Mouse (Mus musculus) telencephalon, adult 2 months (tissue): ENCODE results near the gene Dph6.
"Not testable (repeated sequence)": the region's sequence is repeated elsewhere in the genome, so short reads cannot be mapped to it uniquely, and the experiment has no call there.

Experiments
- DNase-seq: peaks from one replicate; pipeline ENCODE4 v3.0.0-alpha.2; 2011; ENCODE audit warnings: low read depth, low spot score

Gene Dph6

DNA sequence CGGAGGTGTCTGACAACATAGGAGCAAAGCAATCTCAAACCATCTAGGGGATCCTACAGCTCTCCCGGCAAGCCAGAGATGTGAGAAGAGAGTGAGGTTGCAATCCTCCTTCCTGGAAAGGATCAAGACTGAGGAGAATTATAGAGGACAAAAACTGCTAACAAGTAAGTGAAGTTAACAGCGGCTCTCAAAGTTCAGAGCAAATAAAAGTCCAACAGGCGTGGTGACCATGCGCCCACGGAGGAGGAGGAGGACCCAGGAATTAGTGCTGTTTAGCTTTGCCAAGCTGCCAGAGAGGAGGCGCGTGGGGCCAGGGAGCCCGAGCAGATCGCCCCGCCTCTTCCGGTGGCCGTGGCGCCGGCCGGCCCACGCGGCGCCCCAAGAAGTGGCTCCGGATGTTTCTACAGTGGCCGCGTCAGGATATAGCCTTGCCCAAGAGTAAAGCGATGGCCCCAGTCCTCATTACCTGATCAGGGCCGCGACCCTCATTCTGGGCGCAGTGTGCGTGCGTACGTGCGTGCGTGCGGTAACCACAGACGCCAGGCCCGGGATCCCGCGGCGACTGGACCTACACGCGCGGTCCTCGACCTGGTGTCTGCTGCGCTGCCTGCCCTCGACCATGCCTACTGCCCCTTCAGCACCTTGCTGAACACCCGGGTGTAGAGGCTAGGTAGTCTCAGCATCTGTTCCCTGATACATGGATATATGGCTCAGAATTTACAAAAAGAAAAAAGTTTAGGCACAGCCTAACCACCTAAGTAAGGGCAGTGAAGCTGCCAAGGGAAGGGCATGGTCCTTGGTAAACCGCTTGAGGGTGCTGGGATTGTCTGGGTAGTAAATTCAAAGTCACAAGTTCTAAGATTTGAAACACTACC is at the start of gene Dph6:
TSS of gene Dph6 (minus strand) at position 600 of the 875 bp plus-strand sequence.
- DNase-seq, result peak; percentile 80

DNA sequence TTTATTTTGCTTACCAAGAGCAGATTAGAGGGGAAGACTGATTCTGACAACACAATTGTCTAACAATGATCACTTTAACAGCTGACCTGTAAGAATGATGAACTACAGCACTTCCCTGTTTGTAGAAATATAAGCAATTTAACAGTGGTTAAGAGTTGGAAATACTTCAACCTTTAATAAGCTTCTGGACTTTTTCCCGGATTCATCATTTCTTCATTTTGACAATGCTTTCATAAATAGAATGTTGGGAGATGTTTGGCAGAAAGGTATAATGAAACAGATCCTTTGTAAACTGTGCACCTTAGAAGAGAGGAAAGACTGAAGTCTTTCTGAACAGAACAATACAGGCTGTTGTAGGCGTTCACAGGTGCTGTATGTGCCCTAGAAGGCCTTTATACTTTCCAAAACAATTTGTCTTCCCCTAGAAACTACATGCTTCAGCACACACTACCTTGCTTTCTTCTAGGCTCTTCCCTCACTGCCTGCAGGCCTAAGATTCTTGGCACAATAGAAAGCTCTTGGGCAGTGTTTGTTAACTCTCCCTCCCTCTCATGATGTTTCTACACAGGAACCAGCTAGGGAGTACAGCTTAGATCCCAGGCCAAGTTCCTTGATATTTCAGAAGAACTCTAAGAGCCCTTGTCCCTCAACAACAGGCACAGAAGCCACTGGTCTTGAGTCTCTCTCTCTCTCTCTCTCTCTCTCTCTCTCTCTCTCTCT is 46.4 kb upstream of the Dph6 start:
- no peak for DNase-seq

DNA sequence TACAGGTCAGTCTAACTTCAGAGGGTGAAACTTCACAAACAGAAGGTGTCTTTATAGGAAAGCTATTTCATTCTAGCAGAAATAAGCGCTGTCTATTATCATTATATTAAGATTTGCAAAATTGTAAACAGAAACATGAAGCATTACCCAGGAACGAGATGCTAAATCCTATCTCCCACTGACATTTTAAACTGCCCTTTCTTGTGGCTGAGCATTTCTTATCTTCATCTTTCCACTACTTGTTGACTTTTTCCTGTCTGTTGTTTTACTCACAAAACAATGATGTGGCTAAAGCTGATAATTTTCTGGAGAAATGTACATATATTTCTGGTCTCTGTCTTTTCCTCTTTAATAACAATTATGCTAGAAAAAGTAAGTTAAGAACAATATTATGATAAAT is 36.8 kb upstream of the Dph6 start:
- DNase-seq, result no peak

DNA sequence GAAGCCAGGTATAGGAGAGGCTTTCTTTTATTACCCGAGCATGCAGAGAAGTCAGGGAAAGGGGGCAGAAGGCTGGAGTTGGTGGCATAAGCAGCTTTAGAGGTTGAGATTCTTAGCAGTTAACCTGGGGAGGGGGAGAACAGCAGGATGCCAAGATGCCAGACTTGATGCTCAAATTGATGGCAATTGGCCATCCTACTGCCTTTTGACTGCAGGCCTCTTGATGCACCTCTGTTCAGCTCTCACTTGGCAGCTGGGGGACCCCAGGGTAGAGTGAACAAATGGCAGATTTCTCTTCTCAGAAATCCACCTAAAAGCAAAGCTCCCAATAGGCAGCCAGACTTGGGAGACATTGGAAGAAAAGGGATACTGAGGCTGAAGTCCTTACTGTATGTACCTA is 32.7 kb upstream of the Dph6 start:
- DNase-seq, result no peak

DNA sequence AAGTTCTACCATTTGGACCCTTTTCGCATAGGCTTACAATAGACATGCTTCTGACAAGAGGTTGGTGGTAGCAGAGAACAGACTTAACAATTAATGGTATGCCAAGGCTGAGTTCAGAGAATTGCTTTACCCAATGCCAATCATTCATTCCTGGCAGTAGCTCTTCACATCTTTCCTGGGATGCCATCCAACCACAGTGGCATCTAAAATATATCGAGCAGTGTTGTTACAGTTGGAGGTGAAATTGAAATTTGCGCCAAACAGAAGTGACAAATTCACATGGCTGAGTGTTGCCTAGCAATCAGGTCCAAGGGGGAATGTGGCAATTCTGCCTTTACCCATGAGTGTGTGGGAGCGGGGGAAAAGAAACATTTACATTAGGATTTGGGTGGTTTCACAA is 32.3 kb upstream of the Dph6 start:
- DNase-seq, result peak; percentile 60

DNA sequence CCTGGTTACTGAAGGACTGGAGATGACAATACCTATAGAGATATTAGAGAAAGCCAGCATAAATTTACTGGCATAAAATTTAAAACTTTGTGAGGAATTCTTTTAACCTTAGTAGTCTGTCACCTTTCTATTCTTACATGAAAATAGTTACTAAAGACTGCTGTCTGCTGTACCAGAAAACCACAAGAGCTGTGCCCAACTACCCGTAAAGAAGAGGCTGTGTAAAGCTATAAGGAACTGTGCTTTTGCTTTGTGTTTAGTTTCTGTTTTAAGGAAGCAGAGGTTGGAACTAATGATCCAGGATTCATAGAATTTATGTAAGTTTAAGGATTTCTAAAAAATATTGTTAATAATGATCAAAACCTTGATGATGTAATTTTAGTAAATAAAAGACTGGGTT is 19.1 kb upstream of the Dph6 start:
- no peak for DNase-seq

DNA sequence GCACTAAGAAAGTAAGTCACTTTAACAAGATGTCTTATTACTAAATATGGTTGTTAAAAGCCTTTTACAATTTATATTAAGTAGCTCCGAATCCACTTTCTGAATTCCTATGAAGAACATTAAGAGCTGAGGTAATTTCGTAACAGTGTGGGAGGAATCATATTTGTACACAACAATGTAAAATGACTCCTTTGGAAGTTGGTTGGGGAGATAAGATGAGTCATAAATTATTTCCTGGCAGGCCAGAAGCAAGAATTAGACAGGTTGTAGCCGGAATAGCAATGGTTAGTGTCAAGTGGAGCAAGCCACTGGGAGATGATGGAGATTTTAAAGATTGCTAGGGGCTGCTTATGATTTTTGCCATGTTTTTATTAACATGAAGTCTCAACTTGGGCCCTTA is 16.2 kb upstream of the Dph6 start:
- DNase-seq, result no peak

DNA sequence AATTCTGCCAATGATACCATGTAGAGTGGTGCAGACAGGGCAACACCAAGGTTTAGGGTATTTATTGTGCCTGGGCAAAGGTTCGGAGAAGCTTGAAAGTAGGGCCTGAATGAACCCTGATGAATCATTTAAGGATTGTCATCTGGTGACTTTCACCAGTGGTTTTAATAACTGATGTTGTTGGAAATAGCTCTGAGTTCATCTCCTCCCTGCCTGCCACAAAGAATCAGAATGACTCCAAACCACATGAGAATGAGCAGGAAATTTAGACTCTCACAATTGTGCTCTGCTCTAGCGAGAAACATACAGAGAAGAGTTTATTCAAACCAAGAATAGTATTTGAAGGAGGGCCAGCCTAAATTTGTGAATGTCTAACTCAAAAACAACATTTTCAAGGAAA is 4.2 kb upstream of the Dph6 start:
- DNase-seq, result no peak

DNA sequence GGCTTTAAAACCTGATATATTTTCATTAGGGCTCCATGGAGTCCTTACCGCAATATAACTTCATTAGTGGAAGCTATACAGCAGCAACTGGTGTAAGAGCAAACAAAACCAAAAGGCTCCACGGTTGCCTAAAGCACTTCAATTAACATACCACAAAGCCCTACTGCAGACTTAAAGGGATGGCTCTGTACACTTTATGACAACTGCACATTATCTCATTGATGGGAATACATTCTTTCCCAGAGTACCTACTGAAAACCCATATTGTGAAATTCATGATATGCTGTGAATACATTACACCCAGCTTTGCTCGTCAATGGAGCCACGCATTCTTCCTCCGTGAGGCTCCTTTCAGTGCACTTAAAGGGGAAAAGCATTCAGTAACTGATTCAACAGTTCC is 8.5 kb downstream of the Dph6 start:
- DNase-seq, result no peak

DNA sequence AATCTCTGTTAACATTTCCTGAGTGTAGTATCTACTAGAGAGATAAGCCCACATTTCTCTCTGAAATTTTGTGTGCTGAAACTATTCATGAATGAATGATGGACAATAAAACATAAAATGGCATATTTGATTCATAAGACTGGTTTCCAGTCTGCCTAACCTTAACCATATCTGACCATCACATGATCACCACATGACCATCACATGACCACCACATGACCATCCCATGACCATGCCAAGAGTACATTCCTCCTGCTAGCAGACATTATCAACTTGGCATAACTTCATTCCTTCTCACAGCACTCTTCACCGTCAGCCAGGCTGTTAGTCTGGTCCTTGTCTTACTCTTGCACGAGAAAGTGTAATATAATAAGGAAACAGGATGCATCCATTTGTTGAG is 10.9 kb downstream of the Dph6 start:
- no peak for DNase-seq

DNA sequence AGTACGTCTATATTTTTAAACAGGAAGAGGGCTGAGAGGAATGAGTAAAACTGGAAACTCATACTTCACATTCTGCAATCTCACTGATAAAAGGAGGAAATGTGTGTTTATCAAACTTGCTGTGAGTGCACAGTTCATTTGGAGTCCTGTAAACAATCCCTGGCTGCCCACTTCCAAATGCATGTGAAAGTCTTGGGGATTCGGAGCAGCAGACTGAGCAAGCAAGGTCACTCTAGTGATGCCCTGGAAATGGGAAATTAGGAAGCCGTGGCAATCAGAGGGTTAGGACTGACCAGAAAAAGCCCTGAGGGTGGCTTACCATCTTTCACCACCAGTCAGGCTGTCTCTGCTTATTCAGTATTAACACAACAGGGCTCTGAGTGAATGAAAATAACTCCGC is 30.1 kb downstream of the Dph6 start:
- no peak for DNase-seq

DNA sequence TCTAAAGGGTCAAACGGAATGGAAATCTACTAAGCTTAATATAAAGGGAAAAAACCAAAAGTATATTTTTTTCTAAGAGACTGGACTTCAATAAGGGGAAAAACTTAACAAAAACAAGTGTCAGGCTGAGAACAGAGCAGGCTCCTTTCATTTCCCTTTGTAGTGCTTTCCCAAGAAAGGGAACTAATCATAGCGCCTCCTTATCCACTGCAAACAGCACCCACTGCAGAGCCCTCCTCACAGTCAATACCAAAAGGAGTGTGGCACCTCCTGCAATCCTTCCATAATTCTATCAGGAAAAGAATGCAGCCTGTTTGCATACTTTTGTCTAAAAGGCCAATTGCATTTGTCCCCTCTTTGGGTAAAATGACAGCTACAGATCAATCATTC is 32.2 kb downstream of the Dph6 start:
- no peak for DNase-seq

DNA sequence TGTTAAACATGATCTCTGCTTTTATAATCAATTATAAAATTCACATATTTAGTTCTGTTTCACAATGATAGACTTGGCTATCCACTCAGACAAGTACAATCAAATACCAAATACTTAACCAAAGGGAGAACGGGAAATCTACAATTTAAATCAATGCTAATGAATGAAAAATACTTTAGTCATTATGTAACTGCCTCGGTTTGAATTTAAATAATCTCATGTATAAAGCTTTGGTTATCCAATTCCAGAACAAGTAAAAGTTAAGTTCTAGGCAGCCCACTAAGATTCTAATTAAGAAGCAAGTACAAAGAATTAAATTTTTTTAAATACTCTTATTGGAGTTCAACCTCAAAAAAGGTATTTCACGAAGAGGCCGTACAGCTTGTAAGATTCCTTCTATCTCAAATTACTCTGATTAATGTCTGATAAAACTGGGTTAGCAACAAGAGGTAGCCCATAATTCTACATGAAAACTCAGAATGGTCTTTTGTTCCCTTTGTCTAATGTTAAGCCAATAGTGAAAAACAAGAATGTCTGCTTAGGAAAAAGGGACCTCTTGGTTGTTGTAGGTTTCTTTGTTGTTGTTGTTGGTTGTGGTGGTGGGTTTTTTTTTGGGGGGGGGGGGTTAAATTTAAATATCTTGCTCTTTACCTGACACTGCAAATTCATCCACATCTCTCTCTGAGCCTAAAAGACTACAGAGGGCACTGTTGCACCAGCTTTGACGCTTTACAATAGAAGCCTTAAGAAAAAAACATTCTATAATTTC is 32.8 kb downstream of the Dph6 start:
- DNase-seq, result peak; percentile 38

DNA sequence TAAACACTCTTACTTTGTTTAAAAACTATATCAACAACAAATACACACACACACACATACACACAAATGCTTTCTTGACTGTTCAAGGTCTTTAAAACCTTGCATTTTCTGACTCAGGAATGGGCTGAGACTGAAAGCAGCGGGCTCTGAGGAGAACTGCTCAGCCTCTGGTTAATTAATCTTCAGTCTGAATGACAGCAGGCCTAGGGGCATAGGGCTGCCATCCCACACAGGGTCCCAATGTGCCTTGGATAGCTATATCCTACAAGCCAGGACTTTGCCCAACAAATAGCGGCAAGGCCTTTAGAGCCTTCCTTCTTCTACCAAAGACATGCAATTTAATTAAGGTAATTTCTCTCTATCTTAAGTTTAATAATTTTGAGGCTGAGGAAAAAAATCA is 43.2 kb downstream of the Dph6 start:
- DNase-seq, result no peak

DNA sequence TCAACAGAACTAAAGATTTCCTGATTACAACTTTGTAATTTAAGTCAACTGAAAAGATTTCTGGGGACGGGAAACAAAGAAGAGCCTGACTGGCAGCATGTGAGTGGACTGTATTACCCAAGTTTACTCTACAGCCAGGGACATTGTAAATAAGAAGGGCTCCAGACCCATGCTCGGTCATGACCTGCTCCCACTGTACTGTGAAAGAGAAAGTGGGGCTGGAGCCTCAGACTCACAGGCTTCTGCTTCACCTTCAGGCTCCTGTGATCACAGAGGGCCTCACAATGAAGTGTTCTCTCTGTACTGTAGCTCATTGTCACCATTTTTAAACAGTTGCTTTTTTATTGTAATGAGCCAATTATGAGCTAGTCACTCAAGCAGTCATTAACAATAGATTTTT is 44.7 kb downstream of the Dph6 start:
- no peak for DNase-seq

DNA sequence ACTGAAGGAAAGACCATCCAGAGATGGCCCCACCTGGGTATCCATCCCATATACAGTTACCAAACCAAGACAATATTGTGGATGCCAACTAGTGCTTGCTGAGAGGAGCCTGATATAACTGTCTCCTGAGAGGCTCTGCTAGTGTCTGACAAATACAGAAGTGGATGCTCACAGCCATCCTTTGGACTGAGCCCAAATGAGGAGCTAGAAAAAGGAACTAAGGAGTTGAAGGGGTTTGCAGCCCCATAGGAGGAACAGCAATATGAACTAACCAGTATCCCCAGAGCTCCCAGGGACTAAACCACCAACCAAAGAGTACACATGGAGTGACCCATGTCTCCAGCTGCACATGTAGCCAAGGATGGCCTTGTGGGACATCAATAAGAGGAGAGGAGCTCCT is 49.6 kb downstream of the Dph6 start:
- not testable (repeated sequence) for DNase-seq

DNA sequence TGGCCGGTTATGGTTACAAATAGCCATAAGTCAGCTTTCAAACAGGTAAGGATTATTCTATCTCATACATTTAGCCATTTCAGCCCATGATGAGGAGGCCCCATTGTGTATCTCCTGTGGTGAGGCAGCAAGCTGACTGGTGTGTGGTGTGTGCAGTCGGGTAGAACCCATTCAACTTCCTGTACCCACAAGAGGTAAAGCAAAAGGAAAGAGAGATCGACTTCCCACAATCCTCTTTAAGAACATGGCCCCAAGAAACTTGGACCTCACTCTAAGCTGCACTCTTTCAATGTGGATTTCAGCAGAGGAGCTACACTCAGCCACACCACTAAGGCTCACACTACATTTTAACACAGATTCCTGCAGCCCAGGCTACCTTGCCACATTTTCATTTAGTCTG is 53.6 kb downstream of the Dph6 start:
- no peak for DNase-seq

DNA sequence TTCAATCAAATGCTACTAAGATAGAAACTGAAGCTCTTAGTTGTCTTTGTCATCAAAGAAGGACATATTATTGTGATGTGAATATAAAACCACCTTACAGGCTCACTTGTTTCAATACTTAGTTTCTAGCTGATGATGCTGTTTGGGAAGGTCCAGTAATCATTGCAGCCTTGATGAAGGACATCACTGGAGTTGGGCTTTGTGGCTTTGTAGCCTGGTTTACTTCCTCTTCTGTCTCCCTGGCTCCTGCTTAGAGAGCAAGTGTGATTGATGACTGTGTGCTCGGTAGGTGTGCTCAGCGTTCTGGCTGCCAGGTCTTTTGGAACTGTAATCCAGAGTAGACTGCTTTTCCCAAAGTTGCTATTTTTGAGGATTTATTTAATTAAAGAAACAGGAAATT is 55.0 kb downstream of the Dph6 start:
- no peak for DNase-seq

DNA sequence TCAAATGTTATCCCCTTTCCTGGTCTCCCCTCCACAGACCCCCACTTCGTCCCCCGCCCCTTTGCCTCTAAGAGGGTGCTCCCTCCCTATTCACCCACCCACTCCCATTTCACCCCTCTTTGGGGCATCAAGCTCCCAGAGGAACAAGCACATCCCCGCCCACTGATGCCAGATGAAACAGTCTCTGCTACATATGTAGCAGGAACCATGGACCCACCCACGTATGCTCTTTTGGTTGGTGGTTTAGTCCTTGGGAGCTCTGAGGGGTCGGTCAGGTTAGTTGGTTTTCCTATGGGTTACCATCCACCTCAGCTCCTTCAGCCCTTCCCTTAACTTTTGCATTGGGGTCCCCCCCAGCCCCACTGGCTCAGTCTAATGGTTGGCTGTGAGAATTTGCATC is 61.4 kb downstream of the Dph6 start:
- no peak for DNase-seq

DNA sequence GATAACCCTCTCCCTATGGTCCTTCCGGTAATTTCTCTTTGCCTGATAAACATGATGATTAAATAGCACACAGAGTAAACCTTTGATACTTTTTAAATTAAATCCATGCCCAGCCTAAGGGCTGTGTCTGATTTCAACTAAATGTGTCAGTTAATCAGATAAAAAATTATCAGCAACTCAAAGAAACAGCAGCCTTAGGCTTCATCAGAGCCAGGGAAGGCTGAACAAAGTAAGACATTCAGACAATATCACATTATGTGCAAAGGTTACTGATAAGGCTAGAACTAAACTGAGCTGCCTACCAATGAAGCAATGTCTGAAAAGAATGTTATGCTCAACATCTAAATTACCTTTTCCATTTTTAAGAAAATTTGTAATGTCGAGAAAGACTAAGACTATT is 74.0 kb downstream of the Dph6 start:
- DNase-seq, result no peak

DNA sequence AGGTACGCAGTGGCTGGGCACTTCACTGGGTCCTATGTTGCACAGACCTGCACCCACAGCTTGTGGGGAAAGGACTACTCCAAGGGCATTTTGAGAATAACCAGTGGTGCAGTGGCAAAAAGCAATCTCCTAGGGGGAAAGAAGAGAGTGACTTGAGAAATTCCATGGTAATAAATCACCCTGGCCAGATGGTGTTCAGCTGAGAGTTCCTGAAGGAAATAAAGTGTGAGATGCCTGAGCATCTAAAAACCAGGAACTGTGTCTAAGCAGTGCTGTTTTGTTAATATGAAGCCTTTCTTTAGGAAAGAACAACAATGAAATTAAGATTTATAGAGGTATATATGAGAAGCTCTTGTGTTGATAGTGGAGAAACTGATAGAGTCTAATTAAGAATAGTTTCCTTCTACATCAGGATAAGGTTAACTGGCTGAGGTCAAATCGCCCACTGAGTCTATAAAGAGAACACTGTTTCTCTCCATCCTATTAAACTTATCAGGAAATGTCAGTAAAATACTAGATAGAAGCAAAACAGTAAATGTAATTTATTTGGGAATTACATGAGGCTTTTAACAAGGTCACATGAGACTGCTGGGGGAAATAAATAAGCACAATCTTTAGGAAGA is 111.7 kb downstream of the Dph6 start:
- DNase-seq, result no peak

DNA sequence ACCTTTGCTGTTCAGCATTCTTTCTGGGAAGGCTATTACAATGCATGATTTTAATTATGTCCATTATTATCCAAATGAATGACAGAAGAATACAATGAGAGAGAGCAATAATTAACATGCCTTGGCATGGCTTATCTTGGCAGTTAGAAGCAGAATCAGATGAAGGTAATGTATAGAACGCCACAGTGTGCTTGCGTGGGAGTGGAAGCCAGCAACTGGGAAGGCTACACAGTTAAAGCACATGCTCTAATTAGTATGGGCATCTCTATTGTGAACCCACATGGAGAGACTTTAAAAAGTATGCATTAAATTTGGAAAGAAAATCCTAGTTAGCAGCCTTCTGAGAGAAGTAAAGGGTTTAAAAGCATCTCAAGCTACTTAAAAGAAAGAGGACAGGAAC is 112.4 kb downstream of the Dph6 start:
- DNase-seq, result peak; percentile 19
